Mouse (Mus musculus) limb, embryonic 10.5 days (tissue): Measurements from ENCODE around the gene Gm10322. TPM values are rescaled to one million over a fixed set of nuclear protein-coding genes. Genes with fewer than 3 reads are reported as not detected.

Source experiments
- DNase-seq: peaks from one replicate; pipeline ENCODE4 v3.0.0-alpha.2; 2017; ENCODE audit warnings: low spot score
- H3K27ac ChIP-seq: fragments of 300-500 bp; sonication (generic); 2 replicates; pipeline ENCODE4 v1.5.1; 2016; ENCODE audit warnings: mild to moderate bottlenecking
- H3K27me3 ChIP-seq: fragments of 300-500 bp; sonication (generic); 2 replicates; pipeline ENCODE4 v1.6.1; 2016; ENCODE audit warnings: low read depth, mild to moderate bottlenecking; ENCODE audit not compliant: poor library complexity, severe bottlenecking
- H3K36me3 ChIP-seq: fragments of 300-500 bp; sonication (generic); 2 replicates; pipeline ENCODE4 v1.6.1; 2016; ENCODE audit warnings: mild to moderate bottlenecking, moderate library complexity
- H3K4me1 ChIP-seq: fragments of 300-500 bp; sonication (generic); 2 replicates; pipeline ENCODE4 v1.6.1; 2016
- H3K4me3 ChIP-seq: fragments of 300-500 bp; sonication (generic); 2 replicates; pipeline ENCODE4 v1.5.1; 2016; ENCODE audit warnings: mild to moderate bottlenecking, moderate library complexity
- H3K9me3 ChIP-seq: fragments of 300-500 bp; sonication (generic); replicated peaks from 2 replicates; pipeline ENCODE4 v1.6.1; 2016; ENCODE audit warnings: mild to moderate bottlenecking
- WGBS: fragments of 180-500 bp; shearing (Covaris S2); methylation state at CpG from one replicate; pipeline ENCODE4 v1.1.7; 2016; 5-methylcytosine and 5-hydroxymethylcytosine counted together
- polyA plus RNA-seq: library from polyadenylated mRNA; unstranded; fragments of >200 nt; fragmentation: Nextera tagmentation; extraction: Ambion mirVana; gene quantifications from 2 replicates; pipeline ENCODE4 v1.2.1, GENCODE M21; 2016

Gene Gm10322
- polyA plus RNA-seq = not detected in 2 replicates

- peak within 1 kb of the TSS; percentile 94 for H3K27ac ChIP-seq
- DNase-seq = no peak
- H3K4me1 ChIP-seq = peaks cover 26% of the 10 kb centered on the region
- H3K4me3 ChIP-seq = peak within 1 kb of the TSS; percentile 87
- no peaks in the 10 kb centered on the region for H3K27me3 ChIP-seq
- under 1% methylated on average over 37 of the region's 51 CpGs for WGBS
- no peaks in the 10 kb centered on the region for H3K36me3 ChIP-seq
- H3K9me3 ChIP-seq = no peaks in the 10 kb centered on the region
These were observed at the start of gene Gm10322 for GRCm38 (mm10) chr10:59615981-59616520. Gene Gm10322 (plus strand): TSS chr10:59616063.

GRCm38 (mm10) chr10:59566968-59567367, 48.9 kb upstream of the Gm10322 start:
- no peaks in the 10 kb centered on the region for H3K36me3 ChIP-seq

GRCm38 (mm10) chr10:59568665-59569480, 47.0 kb upstream of the Gm10322 start:
- Histone ChIP-seq H3K4me1 (peaks cover 54% of the 10 kb centered on the region), H3K4me3 (no peak overlapping the region), H3K27me3 (no peaks in the 10 kb centered on the region), H3K36me3 (no peaks in the 10 kb centered on the region; the same call in 1 of the 2 replicates), H3K27ac (no peak overlapping the region), H3K9me3 (peaks cover 6% of the 10 kb centered on the region)
- no peak for DNase-seq
- 82% methylated on average over 10 of the region's 10 CpGs for WGBS

More at GRCm38 (mm10) chr10:59566968-59567367, 48.9 kb upstream of the Gm10322 start:
- Histone ChIP-seq H3K4me1 (peaks cover 64% of the 10 kb centered on the region), H3K9me3 (no peaks in the 10 kb centered on the region), H3K4me3 (no peak overlapping the region), H3K27me3 (no peaks in the 10 kb centered on the region), H3K27ac (peak overlapping the region; percentile 71)
- 96% methylated on average over 13 of the region's 13 CpGs for WGBS
- no peak for DNase-seq

GRCm38 (mm10) chr10:59569481-59569869, 46.4 kb upstream of the Gm10322 start:
- Histone ChIP-seq H3K27me3 (no peaks in the 10 kb centered on the region), H3K4me1 (peaks cover 51% of the 10 kb centered on the region), H3K36me3 (no peaks in the 10 kb centered on the region; the same call in 1 of the 2 replicates), H3K9me3 (peaks cover 6% of the 10 kb centered on the region), H3K4me3 (no peak overlapping the region), H3K27ac (peak overlapping the region; percentile 46; the same call in 1 of the 2 replicates)
- WGBS = 89% methylated on average over 1 of the region's 1 CpGs
- DNase-seq = no peak

- DNase-seq = no peak
- H3K36me3 ChIP-seq = no peaks in the 10 kb centered on the region; the same call in 1 of the 2 replicates
- 84% methylated on average over 6 of the region's 6 CpGs for WGBS
- peaks cover 6% of the 10 kb centered on the region for H3K9me3 ChIP-seq
- no peak overlapping the region for H3K27ac ChIP-seq
- no peaks in the 10 kb centered on the region for H3K27me3 ChIP-seq
- no peak overlapping the region for H3K4me3 ChIP-seq
- peaks cover 42% of the 10 kb centered on the region for H3K4me1 ChIP-seq
These were observed 45.5 kb upstream of the Gm10322 start for GRCm38 (mm10) chr10:59570360-59570759.

GRCm38 (mm10) chr10:59570780-59571179, 45.1 kb upstream of the Gm10322 start:
- no peaks in the 10 kb centered on the region; the same call in 1 of the 2 replicates for H3K36me3 ChIP-seq
- H3K9me3 ChIP-seq = peaks cover 6% of the 10 kb centered on the region
- DNase-seq = no peak
- H3K27me3 ChIP-seq = no peaks in the 10 kb centered on the region
- H3K27ac ChIP-seq = no peak overlapping the region
- 84% methylated on average over 2 of the region's 2 CpGs for WGBS
- H3K4me3 ChIP-seq = no peak overlapping the region
- H3K4me1 ChIP-seq = peaks cover 38% of the 10 kb centered on the region

- 91% methylated on average over 4 of the region's 4 CpGs for WGBS
- Histone ChIP-seq H3K27ac (no peak overlapping the region), H3K4me1 (peaks cover 37% of the 10 kb centered on the region), H3K36me3 (no peaks in the 10 kb centered on the region; the same call in 1 of the 2 replicates), H3K4me3 (no peak overlapping the region), H3K9me3 (peaks cover 6% of the 10 kb centered on the region), H3K27me3 (no peaks in the 10 kb centered on the region)
- no peak for DNase-seq
These were observed 44.6 kb upstream of the Gm10322 start for GRCm38 (mm10) chr10:59571273-59571672.

- no peaks in the 10 kb centered on the region; the same call in 1 of the 2 replicates for H3K36me3 ChIP-seq
- DNase-seq = no peak
- peaks cover 6% of the 10 kb centered on the region for H3K9me3 ChIP-seq
- H3K27me3 ChIP-seq = no peaks in the 10 kb centered on the region
- WGBS = 84% methylated on average over 5 of the region's 5 CpGs
- H3K27ac ChIP-seq = no peak overlapping the region
- H3K4me3 ChIP-seq = no peak overlapping the region
- peaks cover 33% of the 10 kb centered on the region for H3K4me1 ChIP-seq
These were observed 43.9 kb upstream of the Gm10322 start for GRCm38 (mm10) chr10:59571964-59572363.

- H3K9me3 ChIP-seq = peaks cover 6% of the 10 kb centered on the region
- H3K4me1 ChIP-seq = peaks cover 22% of the 10 kb centered on the region
- no peak for DNase-seq
- WGBS = 42% methylated on average over 5 of the region's 5 CpGs
- H3K27me3 ChIP-seq = no peaks in the 10 kb centered on the region
- no peaks in the 10 kb centered on the region; the same call in 1 of the 2 replicates for H3K36me3 ChIP-seq
- no peak overlapping the region for H3K4me3 ChIP-seq
- H3K27ac ChIP-seq = peak overlapping the region; percentile 38; the same call in 1 of the 2 replicates
These were observed 39.6 kb upstream of the Gm10322 start for GRCm38 (mm10) chr10:59576305-59576704.

GRCm38 (mm10) chr10:59577871-59578801, 37.7 kb upstream of the Gm10322 start:
- Histone ChIP-seq H3K4me1 (peaks cover 22% of the 10 kb centered on the region), H3K9me3 (peaks cover 2% of the 10 kb centered on the region), H3K4me3 (no peak overlapping the region), H3K27me3 (no peaks in the 10 kb centered on the region), H3K27ac (peak overlapping the region; percentile 62), H3K36me3 (peaks cover 5% of the 10 kb centered on the region; the same call in 1 of the 2 replicates)
- WGBS = 65% methylated on average over 12 of the region's 12 CpGs
- DNase-seq = no peak

- no peak overlapping the region for H3K4me3 ChIP-seq
- no peaks in the 10 kb centered on the region for H3K27me3 ChIP-seq
- no peak for DNase-seq
- peaks cover 22% of the 10 kb centered on the region for H3K4me1 ChIP-seq
- no peaks in the 10 kb centered on the region for H3K9me3 ChIP-seq
- WGBS = 93% methylated on average over 3 of the region's 3 CpGs
- no peak overlapping the region for H3K27ac ChIP-seq
- peaks cover 5% of the 10 kb centered on the region; the same call in 1 of the 2 replicates for H3K36me3 ChIP-seq
These were observed 36.2 kb upstream of the Gm10322 start for GRCm38 (mm10) chr10:59579645-59580044.

- 88% methylated on average over 3 of the region's 3 CpGs for WGBS
- no peak overlapping the region for H3K27ac ChIP-seq
These were observed 35.2 kb upstream of the Gm10322 start for GRCm38 (mm10) chr10:59580593-59581149.

More at GRCm38 (mm10) chr10:59580593-59581149, 35.2 kb upstream of the Gm10322 start:
- Histone ChIP-seq H3K9me3 (no peaks in the 10 kb centered on the region), H3K27me3 (no peaks in the 10 kb centered on the region), H3K4me3 (no peak overlapping the region), H3K36me3 (peaks cover 5% of the 10 kb centered on the region; the same call in 1 of the 2 replicates), H3K4me1 (peaks cover 22% of the 10 kb centered on the region)
- DNase-seq = no peak
